Mouse (Mus musculus) forebrain, embryonic 12.5 days (tissue): Measurements from ENCODE around the gene Ccnjl. TPM values are rescaled to one million over a fixed set of nuclear protein-coding genes. Genes with fewer than 3 reads are reported as not detected.
A peak's percentile ranks its signal among the peaks of the same experiment; 100 is the strongest.

Experiments
- ATAC-seq: fragments of 200-750 bp; cut with Nextera tagmentation; 2 replicates; pipeline ENCODE4 v1.8.0; 2017; ENCODE audit warnings: moderate TSS enrichment; ENCODE audit not compliant: low FRiP score
- H3K27ac ChIP-seq: fragments of 300-500 bp; sonication (generic); 2 replicates; pipeline ENCODE4 v1.5.1; 2016; ENCODE audit warnings: mild to moderate bottlenecking
- H3K27me3 ChIP-seq: fragments of 300-500 bp; sonication (generic); 2 replicates; pipeline ENCODE4 v1.6.1; 2016; ENCODE audit warnings: mild to moderate bottlenecking
- H3K36me3 ChIP-seq: fragments of 300-500 bp; sonication (generic); replicated peaks from 2 replicates; pipeline ENCODE4 v1.6.1; 2016; ENCODE audit warnings: mild to moderate bottlenecking
- H3K4me1 ChIP-seq: fragments of 300-500 bp; sonication (generic); 2 replicates; pipeline ENCODE4 v1.6.1; 2016
- H3K4me2 ChIP-seq: fragments of 300-500 bp; sonication (generic); 2 replicates; pipeline ENCODE4 v1.6.1; 2016; ENCODE audit warnings: mild to moderate bottlenecking, moderate library complexity
- H3K4me3 ChIP-seq: fragments of 300-500 bp; sonication (generic); replicated peaks from 2 replicates; pipeline ENCODE4 v1.5.1; 2016; ENCODE audit warnings: mild to moderate bottlenecking
- H3K9ac ChIP-seq: fragments of 300-500 bp; sonication (generic); 2 replicates; pipeline ENCODE4 v1.6.1; 2016; ENCODE audit warnings: mild to moderate bottlenecking
- H3K9me3 ChIP-seq: fragments of 300-500 bp; sonication (generic); 2 replicates; pipeline ENCODE4 v1.6.1; 2016
- WGBS: fragments of 180-500 bp; shearing (Covaris S2); methylation state at CpG from one replicate; pipeline ENCODE4 v1.1.7; 2016; 5-methylcytosine and 5-hydroxymethylcytosine counted together
- polyA plus RNA-seq: library from polyadenylated mRNA; unstranded; fragments of >200 nt; fragmentation: Nextera tagmentation; extraction: Ambion mirVana; gene quantifications from 2 replicates; pipeline ENCODE4 v1.2.1, GENCODE M21; 2016

Gene Ccnjl
- polyA plus RNA-seq, 1 experiment from 2014 or later = 22.1 TPM

DNA sequence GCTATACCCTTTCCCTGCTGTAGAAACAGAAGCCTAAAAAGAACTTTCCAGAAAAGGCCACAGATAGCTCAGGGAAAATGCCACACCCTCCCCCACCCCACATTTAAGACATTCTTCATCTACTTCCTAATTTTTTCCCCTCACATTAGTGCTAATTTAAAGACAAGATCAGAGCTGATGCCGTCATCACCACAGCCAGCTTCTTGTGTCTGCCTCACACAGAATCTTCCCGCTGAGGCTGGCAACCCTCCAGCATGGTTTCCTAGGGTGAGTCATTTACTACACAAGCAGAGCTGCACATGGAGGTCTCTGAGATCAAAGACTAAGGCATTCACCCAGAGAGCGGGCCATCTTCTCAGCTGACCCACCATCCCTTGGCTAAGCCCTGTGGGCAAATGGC, 33.1 kb upstream of the Ccnjl start:
- WGBS = 69% methylated on average over 3 of the region's 3 CpGs
- Histone ChIP-seq H3K27me3 (no peaks in the 10 kb centered on the region), H3K27ac (no peak overlapping the region), H3K4me1 (peaks cover 3% of the 10 kb centered on the region; the same call in 1 of the 2 replicates), H3K9ac (no peak overlapping the region), H3K4me3 (no peak overlapping the region), H3K9me3 (no peaks in the 10 kb centered on the region), H3K4me2 (no peak overlapping the region), H3K36me3 (no peaks in the 10 kb centered on the region)
- ATAC-seq = no peak

DNA sequence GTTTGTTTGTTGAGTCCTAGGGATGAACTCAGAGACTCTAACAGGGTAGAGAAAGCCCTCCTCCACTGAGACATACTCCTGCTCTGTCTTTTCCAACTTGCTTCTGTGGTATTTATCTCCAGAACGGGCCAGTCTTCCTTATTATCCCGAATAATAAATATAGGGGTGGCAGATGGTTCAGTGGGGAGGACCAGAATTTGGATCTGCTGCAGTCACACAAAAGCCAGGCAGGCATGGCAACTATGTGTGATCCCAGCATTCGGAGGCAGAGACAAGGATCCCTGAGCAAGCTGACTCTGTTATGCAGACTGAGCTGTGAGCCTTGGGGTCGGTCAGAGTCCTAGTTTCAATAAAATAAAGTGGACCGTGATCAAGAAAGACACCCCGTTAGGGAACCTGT, 27.3 kb upstream of the Ccnjl start:
- Histone ChIP-seq H3K36me3 (no peaks in the 10 kb centered on the region), H3K4me2 (no peak overlapping the region), H3K4me3 (no peak overlapping the region), H3K9ac (no peak overlapping the region), H3K27me3 (no peaks in the 10 kb centered on the region), H3K4me1 (no peaks in the 10 kb centered on the region), H3K9me3 (no peaks in the 10 kb centered on the region), H3K27ac (no peak overlapping the region)
- 86% methylated on average over 6 of the region's 6 CpGs for WGBS
- ATAC-seq = no peak

DNA sequence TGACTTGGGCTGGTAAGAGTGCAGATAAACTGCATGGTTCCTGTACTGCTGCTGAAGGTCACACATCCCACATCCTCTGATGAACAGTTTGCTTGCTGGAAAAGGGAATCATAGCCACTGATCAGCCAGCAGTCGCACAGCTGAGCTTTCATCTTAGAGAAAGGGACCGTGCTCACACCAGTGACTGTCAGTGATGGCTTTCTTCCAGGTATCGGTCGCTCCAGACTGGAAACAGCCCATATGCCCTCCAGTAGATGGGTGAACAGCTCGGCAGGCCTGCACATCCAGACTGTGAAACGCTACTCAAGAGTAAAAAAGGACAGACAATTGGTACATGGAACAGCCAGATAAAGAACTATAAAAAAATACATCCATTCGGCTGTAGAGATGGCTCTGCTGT, 23.4 kb upstream of the Ccnjl start:
- Histone ChIP-seq H3K4me1 (no peaks in the 10 kb centered on the region), H3K4me3 (no peak overlapping the region), H3K27me3 (no peaks in the 10 kb centered on the region), H3K9ac (no peak overlapping the region), H3K9me3 (no peaks in the 10 kb centered on the region), H3K27ac (no peak overlapping the region), H3K4me2 (no peak overlapping the region), H3K36me3 (no peaks in the 10 kb centered on the region)
- no peak for ATAC-seq
- WGBS = 90% methylated on average over 7 of the region's 7 CpGs

DNA sequence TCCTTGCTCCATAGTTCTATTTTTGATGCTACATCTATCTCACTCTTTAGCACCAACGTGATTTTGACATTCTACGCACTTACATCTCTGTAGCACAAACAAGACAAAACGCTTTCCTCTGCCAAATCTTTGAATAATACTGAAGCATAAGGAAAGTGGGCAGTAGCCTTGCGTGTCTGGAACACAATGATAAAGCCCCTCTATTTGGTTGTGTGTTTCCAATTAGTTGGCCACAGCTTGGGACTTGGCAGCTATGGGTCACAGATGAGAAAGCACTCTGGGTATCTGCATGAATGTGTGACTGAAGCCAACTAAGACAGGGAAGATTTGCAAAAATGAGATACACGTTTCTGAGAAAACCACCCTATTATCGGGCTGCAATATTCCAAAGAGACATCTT, 20.6 kb upstream of the Ccnjl start:
- no peak overlapping the region for H3K9ac ChIP-seq
- no peaks in the 10 kb centered on the region for H3K27me3 ChIP-seq
- no peak overlapping the region for H3K4me2 ChIP-seq
- H3K4me3 ChIP-seq = no peak overlapping the region
- no peaks in the 10 kb centered on the region for H3K9me3 ChIP-seq
- H3K36me3 ChIP-seq = no peaks in the 10 kb centered on the region
- no peak overlapping the region for H3K27ac ChIP-seq
- WGBS = 88% methylated on average over 6 of the region's 6 CpGs
- no peaks in the 10 kb centered on the region for H3K4me1 ChIP-seq
- ATAC-seq = no peak

DNA sequence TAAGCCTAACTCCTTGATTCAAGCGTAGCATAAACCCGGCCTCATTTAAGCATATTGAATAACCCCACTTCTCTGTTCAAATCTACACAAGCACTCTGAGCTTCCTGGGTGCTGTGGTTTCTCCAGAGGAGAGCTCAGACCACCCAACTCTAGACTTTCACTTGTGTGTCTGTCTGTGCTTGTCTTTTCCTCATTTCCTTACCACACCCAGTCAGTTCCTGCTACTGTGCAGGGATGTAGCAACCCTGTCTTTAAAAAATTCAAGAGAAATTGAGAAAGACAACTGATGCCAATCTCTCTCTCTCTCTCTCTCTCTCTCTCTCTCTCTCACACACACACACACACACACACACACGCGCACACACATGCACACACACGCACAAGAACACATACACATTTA, 18.7 kb upstream of the Ccnjl start:
- Histone ChIP-seq H3K36me3 (no peaks in the 10 kb centered on the region), H3K9ac (no peak overlapping the region), H3K4me2 (no peak overlapping the region), H3K9me3 (no peaks in the 10 kb centered on the region), H3K27me3 (no peaks in the 10 kb centered on the region), H3K4me3 (no peak overlapping the region), H3K4me1 (no peaks in the 10 kb centered on the region), H3K27ac (no peak overlapping the region)
- WGBS = 89% methylated on average over 5 of the region's 5 CpGs
- no peak for ATAC-seq

DNA sequence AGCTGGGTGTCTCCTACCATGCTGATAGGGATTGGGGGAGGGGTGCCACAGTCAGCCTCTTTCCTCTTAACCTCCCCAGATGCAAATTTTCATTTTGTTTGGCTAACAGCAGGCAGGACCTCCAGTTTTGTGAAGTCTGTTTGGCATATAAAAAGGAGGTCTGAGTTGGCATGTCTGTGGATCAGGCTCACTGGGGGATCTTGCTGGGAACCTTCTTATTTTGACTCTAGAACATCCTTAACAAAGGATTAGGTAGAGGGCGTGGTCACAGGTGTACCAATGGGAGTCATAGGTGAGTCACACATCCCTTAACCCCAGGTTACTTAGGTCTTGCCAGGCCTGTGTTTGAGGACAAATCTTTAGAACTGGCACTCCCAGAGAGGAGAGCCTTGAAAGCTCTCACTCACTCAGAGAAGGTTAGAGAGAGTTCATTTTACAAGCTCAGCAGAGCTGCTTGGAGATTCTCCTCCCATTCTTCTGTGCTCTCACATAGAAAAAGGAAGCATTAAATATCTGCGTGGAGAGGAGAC, 15.9 kb upstream of the Ccnjl start:
- H3K4me2 ChIP-seq = no peak overlapping the region
- no peak overlapping the region for H3K27ac ChIP-seq
- no peaks in the 10 kb centered on the region for H3K4me1 ChIP-seq
- H3K27me3 ChIP-seq = no peaks in the 10 kb centered on the region
- H3K9ac ChIP-seq = no peak overlapping the region
- no peaks in the 10 kb centered on the region for H3K36me3 ChIP-seq
- 78% methylated on average over 2 of the region's 2 CpGs for WGBS
- no peak overlapping the region for H3K4me3 ChIP-seq
- ATAC-seq = no peak
- H3K9me3 ChIP-seq = no peaks in the 10 kb centered on the region

DNA sequence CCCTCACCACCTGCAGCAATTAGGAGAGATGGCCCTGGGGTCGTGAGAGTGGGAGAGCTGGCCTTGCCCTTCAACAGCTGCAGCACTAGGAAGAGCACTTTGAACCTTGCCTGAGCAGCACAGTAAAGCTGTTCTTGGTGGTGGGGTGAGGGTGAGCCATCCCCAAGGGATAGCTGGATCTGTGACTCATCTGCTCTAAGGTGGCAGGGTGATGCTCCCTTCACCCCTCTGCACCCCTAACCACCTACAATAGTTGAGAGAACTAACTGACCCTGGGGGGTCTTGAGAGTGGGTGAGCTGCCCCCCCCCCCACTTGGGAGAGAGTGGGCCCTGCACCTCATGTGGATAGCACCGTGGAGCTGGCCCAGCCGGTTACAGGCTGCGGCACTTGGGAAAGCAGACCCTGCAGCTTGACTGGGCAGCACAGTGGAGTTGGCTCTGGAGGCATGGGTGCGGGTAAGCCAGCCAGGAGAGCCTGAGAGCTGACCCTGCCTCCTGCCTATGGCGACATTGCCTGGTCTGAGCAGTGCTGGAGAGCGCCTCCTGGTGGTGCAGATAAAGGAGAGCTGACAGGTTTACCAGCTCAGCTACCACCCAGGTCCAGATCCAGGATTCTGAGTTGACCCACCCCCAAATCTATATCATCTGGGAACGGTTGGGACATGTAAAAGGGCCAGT, 12.1 kb upstream of the Ccnjl start:
- Histone ChIP-seq H3K9ac (no peak overlapping the region), H3K36me3 (no peaks in the 10 kb centered on the region), H3K27me3 (no peaks in the 10 kb centered on the region), H3K4me3 (no peak overlapping the region), H3K4me1 (no peaks in the 10 kb centered on the region), H3K4me2 (no peak overlapping the region), H3K9me3 (no peaks in the 10 kb centered on the region), H3K27ac (no peak overlapping the region)
- peak; percentile 69; the same call in 1 of the 2 replicates for ATAC-seq
- WGBS = 38% methylated on average over 8 of the region's 8 CpGs

DNA sequence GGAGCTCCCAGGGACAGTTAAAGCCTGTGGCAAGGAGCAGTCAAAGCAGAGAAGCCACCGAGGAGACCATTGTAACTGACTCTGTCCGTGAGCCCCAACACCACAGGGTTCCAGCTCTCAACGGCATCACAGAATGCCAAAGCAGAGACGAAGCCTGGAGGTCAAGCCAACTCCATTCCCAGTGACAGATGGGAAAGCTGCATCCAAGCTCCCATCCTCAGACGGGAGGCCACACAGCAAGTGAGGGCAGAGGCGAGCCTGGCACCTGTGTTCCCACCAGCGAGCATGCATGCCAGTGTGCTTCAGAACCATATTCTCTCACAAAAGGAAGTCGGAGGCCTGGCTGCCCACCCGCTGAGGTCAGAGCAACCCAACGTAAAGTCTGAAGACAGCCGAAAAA, 10.9 kb upstream of the Ccnjl start:
- Histone ChIP-seq H3K9ac (no peak overlapping the region), H3K9me3 (no peaks in the 10 kb centered on the region), H3K27me3 (no peaks in the 10 kb centered on the region), H3K4me3 (no peak overlapping the region), H3K4me1 (no peaks in the 10 kb centered on the region), H3K4me2 (no peak overlapping the region), H3K27ac (no peak overlapping the region), H3K36me3 (no peaks in the 10 kb centered on the region)
- 83% methylated on average over 11 of the region's 11 CpGs for WGBS
- ATAC-seq = no peak

DNA sequence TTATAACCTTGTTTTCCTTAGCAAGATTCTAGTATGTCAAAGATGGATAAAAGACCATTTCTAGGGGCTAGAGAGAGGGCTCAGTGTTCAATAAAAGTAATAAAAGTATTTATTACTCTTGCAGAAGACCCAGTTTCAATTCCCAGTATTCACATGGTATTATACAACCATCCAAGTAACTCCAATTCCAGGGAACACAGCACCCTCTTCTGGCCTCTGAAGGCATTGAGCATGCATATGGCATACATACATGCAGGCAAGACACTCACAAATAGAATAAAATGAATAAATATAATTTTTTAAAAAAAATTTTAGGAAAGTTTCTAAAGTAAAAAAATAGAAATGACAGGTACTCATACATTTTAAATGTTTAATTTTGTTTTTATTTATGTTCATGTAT, 10.5 kb upstream of the Ccnjl start:
- H3K4me1 ChIP-seq = no peaks in the 10 kb centered on the region
- H3K27ac ChIP-seq = no peak overlapping the region
- no peaks in the 10 kb centered on the region for H3K9me3 ChIP-seq
- ATAC-seq = no peak
- H3K4me2 ChIP-seq = no peak overlapping the region
- H3K9ac ChIP-seq = no peak overlapping the region
- H3K4me3 ChIP-seq = no peak overlapping the region
- 0 out of 2 replicates have a peak, but pooled peaks cover under 1% of the 10 kb centered on the region for H3K27me3 ChIP-seq
- H3K36me3 ChIP-seq = no peaks in the 10 kb centered on the region

DNA sequence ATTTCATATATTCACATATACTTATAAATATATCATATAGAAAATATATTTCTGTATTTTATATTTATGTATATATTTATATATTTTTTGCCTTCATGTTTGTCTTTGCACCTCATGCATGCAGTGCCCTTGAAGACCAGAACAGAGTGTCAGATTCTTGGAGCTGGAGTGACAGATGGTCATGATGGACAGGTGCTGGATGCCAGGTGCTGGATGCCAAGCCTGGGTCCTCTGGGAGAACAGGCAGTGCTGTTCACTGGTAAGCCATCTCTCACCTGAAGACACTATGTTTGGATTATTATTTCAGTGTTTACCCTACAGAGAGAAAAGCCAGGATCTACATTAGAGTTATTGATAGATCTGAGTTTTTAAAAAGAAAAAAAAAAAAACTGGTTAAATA, 9.8 kb upstream of the Ccnjl start:
- no peaks in the 10 kb centered on the region for H3K4me1 ChIP-seq
- H3K9me3 ChIP-seq = no peaks in the 10 kb centered on the region
- no peak for ATAC-seq
- no peaks in the 10 kb centered on the region for H3K36me3 ChIP-seq
- no peak overlapping the region for H3K27ac ChIP-seq
- 0 out of 2 replicates have a peak, but pooled peaks cover 4% of the 10 kb centered on the region for H3K27me3 ChIP-seq
- no peak overlapping the region for H3K4me2 ChIP-seq
- H3K9ac ChIP-seq = no peak overlapping the region
- no peak overlapping the region for H3K4me3 ChIP-seq

DNA sequence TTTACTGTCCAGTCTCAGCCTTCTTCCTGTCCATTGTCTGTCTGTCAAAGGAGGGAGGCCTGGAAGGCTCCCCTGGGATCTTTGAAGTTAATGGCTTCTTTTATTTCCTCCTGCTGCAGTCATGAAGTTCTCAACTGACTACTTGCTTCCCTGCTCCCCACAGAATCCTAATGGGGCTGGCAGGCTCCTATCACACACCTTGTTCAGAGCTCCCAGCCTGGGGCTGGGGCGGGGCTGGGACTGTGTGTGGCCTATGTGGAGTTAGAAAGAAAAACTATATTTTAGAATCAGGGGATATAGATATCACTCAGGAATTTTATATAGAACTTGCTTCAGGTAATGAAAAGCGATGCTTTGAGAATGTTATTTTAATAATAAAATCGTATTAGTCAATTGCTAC, 8.1 kb upstream of the Ccnjl start:
- no peaks in the 10 kb centered on the region for H3K36me3 ChIP-seq
- H3K4me3 ChIP-seq = no peak overlapping the region
- no peaks in the 10 kb centered on the region for H3K4me1 ChIP-seq
- 77% methylated on average over 3 of the region's 3 CpGs for WGBS
- H3K27ac ChIP-seq = no peak overlapping the region
- peaks cover 14% of the 10 kb centered on the region; the same call in 1 of the 2 replicates for H3K27me3 ChIP-seq
- no peak overlapping the region for H3K9ac ChIP-seq
- H3K9me3 ChIP-seq = no peaks in the 10 kb centered on the region
- ATAC-seq = no peak
- H3K4me2 ChIP-seq = no peak overlapping the region

DNA sequence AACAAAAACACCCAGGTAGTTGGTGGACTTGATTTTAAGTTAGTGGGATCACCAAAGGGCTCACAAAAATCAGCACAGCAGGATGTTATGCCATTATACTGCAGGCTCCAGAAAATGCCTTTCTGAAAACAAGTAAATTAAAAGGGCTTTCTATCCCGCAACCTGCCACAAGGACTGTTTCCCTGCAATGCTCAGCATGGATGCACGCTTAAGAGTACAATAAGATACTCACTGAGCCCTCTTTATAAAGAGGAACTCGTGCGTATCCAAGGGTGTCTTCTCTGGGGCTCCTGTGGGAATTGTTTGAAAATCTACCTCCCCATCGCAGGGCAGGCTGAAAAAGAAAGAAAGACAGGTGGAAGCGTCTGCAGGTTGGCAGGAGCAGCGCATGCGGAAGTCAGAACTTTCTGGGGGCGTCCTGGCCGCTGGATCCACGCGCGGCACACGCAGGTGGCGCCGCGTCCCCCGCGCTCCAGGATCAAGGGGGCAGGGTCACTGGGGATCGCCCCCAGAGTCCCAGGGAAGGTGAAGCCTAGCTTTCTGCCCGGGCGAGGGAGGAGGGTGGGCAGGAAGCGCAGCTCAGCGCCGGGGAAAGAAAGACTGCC, 404 bp upstream of the Ccnjl start:
- peak overlapping the region; percentile 84 for H3K4me3 ChIP-seq
- under 1% methylated on average over 25 of the region's 25 CpGs for WGBS
- H3K36me3 ChIP-seq = peaks cover 8% of the 10 kb centered on the region
- H3K27ac ChIP-seq = peak overlapping the region; percentile 83
- H3K9ac ChIP-seq = peak overlapping the region; percentile 89
- peaks cover 12% of the 10 kb centered on the region; the same call in 1 of the 2 replicates for H3K27me3 ChIP-seq
- peaks cover 34% of the 10 kb centered on the region for H3K4me1 ChIP-seq
- peak overlapping the region; percentile 79 for H3K4me2 ChIP-seq
- ATAC-seq = peak; percentile 21
- H3K9me3 ChIP-seq = no peaks in the 10 kb centered on the region

DNA sequence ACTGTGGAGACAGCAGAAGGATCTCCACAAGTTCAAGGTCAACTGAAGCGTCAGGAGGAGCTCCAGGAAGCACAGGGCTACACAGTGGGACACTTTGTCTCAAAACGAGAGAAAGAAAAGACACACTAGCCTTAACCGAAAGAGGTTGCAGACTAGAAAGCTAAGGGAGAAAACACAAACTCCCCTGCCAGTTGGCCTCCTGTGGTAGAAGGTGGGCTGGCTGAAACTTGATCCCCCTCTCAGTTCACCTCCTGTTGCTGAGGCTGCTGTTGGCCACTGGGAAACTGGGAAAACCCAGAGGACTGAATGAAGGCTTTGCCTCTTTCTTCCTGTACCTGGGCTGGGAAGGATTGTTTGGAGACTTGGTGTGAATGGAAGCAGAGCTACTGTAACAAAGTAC, 1.5 kb downstream of the Ccnjl start:
- Histone ChIP-seq H3K9me3 (no peaks in the 10 kb centered on the region), H3K4me3 (peak overlapping the region; percentile 84), H3K27me3 (peaks cover 3% of the 10 kb centered on the region; the same call in 1 of the 2 replicates), H3K4me2 (peak overlapping the region; percentile 79), H3K9ac (no peak overlapping the region), H3K36me3 (peaks cover 16% of the 10 kb centered on the region), H3K27ac (no peak overlapping the region), H3K4me1 (peaks cover 34% of the 10 kb centered on the region)
- WGBS = 11% methylated on average over 3 of the region's 3 CpGs
- no peak for ATAC-seq
